Mouse (Mus musculus) c-Kit-positive CD71-positive TER-119-negative erythroid progenitor cells, embryonic 14.5 days (primary cell): Measurements from ENCODE around the gene Igsf3.
A peak's percentile ranks its signal among the peaks of the same experiment; 100 is the strongest.

ENCODE experiments used
- DNase-seq: peaks from one replicate; pipeline ENCODE4 v3.0.0-alpha.2; 2013; ENCODE audit warnings: low read depth

Igsf3 gene

DNA sequence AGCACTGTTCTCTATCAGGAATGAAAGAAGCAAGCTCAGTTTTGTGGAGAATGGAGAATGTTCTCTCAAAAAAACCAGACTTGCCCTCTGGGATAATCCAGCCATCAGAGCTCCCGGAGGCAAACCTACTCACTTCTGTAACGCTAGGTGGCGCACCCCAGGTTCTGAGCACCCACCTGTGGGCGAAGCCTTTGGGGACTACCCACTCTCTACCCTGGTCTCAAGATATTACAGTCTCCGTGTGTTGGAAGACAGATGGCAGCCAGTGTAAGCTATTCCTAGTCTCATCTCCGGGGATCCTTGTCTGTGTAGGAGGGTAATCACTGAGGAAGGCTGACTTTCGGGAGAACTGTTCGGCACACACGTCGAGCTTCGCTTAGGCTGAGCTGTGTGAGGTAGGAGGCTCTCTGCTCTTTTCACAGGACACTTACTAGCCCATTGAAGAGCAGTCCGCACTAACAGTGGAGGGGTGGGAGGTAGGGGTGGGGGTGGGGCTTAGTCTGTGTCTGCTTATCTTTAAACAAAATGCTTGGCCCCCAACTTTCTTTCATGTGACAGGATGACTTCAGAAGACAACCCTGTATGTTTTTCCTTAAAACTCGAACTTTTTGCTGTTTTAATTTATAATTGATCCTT is 4.4 kb upstream of the Igsf3 start:
- peak; percentile 77 for DNase-seq

DNA sequence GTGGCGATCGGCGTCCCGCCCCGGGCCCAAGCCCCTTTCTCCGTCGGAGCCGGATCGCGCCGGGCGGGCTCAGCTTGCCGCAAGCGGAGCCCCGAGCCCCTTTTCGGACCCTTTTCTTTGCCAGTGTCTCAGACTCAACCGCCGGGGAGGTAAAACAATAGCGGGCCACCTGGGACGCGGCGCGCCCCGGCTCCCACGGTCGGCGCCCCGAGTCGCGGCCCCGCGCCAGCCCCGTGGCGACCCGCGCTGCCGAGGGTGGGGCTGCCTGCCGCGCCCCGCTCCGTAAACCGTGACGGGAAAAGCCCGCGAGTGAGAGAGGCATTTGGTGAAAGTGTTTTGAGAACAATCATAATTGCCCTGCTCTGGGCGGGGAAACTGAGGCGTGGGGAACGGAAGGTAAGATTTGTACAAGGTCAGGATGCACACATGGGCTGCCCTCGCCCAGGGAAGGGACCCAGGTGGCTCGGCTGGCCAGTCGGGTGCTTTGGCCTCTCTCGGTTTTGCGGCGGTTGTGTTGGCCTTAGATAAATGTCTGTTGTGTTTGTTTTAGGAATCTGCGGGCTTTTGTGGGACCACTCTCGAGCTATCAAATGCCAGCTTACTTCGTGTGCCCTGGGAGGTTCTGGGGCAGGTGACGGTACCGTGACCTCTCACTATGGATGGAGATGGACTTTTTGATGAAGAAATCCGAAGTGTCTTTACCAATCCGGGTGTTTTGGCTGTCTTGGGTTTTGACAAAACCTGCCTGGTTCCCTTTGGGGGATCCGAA is 557 bp downstream of the Igsf3 start:
- DNase-seq: no peak

DNA sequence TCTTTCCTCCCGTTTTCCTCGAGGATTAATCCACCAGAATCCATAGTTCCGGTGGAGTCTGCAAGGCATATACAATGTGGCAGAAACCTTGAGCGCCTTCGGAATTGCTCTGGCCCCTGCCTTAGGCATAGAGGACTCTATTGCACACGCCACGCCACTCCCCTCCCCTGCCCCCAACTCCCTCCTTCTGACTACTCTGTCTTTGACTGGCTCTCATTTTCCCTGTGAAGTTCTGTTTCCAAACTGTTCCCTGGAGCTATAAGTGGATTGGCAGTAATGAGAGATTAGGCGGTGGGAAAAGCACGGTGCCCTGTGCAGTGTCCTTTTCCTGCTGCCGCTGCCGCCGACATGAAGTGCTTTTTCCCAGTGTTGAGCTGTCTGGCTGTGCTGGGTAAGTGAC is 1.2 kb downstream of the Igsf3 start:
- DNase-seq: no peak

DNA sequence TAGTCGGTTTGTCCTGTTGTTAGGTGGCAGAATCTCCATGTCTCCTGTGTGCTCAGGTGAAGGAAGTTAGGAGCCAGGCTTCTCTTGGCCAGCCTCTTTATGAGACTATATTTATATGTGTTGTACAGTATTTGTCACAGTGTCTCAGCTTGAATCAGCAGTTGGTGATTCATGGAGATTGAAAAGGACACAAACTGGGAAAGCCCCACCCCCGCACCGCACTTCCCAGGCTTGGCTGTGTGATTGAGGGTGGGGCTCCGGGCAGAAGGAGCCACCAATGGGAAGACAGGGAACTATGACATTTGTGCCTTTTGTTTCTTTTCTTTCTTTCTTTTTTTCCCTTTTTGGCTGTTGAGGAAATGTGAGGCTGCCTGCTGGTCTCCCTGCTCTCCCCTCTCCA is 2.9 kb downstream of the Igsf3 start:
- DNase-seq: no peak

DNA sequence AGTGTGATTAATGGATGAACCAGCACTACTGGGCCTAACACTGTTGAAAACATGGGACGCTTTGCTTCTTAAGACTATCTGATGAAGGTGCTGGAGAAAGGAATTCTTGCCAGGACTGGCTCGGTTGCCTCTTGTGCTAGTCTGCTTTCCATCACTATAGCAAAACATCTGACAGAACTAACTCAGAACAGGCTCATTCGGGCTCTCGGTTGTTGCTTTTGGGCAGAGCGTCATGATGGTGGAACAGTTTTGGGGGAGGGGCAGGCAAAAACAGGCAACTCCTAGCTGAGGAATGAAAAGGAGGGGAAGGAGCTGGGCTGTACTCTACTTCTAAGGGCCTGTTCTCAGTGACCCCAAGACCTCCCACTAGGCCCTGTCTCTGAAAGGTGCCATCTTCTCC is 4.8 kb downstream of the Igsf3 start:
- DNase-seq: no peak

DNA sequence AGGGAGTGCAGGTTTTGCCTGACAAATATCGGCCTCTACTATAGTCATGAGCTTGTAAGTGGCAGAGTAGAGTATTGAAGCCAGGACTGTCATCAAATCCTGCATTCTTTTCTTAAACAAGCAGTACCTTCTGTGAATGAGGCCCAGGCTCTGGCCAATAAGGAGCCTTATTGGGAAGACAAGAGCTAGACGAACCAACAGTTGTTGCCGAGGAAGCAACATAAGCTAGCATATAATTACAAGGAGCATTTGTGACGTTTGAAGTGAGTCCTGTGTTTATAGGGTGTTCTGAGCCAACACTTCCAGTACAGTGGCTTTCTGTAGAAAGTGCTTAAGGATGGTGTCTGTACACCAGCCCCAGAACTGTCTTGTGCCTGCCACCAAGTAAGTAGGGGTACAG is 5.9 kb downstream of the Igsf3 start:
- DNase-seq: no peak

DNA sequence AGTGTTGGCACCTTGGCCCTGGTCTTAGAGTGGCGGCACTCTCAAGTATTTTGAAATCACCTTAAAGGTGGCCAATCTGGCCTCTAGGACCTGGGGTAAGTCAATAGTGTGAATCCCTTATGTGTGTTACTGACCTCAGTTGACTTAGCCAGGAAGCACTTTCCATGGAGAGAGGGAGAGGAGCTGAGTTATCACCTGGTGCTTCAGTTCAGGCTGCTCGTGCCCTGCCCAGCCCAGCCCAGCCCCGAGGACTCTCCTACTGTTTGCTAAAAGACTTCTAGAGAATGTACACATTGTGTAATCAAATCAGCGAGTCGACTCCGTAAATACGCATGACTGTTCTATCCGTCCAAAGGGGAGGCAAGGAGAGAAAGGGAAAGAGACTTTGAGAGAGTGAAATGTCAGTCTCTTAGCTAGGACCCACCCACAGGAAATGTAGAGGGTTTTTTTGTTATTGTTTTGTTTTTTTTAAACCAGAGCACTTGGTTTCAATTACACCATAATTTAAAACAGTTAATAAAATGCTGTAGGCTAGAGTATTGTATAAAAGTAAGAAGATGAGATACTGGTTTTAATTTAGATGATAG is 9.6 kb downstream of the Igsf3 start:
- no peak for DNase-seq

DNA sequence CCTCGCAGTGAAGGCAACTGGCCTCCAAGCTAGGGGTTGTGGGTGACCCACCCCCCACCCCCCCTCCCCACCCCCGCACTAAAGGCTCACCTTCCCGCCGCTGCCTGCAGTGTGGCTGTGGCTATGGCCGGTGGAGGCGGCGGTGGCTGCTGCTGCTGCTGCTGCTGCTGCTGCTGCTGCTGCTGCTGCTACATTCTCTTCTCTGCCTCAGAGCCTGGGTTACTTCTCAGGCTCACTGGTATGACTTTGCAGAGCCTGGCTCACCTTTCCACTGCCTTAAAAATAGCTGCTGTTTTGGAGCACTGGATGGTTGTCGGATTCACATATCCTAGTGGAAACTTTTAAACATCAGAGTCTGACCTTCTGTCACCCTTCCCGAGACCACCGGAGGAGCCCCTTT is 11.0 kb downstream of the Igsf3 start:
- no peak for DNase-seq

DNA sequence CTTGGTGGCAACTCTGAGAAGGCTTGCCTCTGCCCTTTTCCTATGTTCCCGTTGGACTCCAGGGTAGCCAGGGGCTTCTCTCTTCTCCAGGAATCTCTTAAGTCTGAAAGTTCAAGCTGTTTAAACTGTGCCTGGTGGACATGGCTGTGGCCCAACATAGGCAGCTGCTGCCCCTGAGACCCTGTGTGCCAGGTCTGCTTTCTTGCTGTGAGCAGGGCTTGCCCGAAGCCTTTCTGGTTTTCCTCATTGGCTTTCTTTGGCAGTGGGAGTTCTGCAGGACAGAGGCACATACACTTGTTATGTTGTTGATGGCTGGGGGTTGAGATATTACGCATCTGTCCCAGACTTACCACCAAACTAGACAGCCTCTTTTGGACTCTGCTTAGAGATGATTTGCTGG is 12.7 kb downstream of the Igsf3 start:
- no peak for DNase-seq

DNA sequence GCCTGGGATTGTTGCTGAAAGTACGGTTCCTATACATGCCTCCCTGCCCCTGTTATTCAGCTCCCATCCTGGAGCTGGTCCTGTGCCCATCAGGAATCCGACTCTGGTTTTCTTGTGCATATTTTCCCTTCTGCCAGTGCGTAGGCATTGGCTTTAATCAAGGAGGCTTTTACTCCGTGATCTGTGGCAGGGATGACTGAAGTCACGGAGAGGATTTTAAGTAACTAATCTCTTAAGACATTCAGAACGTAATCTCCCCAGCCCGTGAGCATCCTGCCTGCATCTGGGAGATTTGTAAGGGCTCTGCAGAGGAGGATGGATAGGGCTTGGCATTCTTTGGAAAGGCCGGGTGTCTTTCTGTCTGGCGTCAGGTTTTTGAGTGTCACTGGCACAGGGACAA is 13.6 kb downstream of the Igsf3 start:
- no peak for DNase-seq

DNA sequence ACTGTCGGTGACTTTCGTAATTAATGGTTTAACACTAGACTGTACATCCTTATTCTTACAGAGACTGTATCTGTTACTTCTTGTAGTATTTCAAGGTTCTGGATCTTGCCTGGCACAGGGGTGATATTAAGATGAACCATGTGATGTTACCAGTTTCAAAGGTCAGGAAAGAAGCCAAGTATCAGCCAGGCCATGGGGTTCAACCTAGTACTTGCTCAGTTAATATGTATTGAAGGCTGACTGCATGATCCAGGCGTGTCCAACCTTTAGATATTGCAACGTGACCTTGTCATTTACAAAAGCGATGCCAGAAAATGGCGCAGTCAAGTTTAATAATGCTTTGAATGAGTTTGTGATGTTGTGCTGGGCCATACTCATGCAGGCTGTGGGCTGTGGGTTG is 15.1 kb downstream of the Igsf3 start:
- no peak for DNase-seq

DNA sequence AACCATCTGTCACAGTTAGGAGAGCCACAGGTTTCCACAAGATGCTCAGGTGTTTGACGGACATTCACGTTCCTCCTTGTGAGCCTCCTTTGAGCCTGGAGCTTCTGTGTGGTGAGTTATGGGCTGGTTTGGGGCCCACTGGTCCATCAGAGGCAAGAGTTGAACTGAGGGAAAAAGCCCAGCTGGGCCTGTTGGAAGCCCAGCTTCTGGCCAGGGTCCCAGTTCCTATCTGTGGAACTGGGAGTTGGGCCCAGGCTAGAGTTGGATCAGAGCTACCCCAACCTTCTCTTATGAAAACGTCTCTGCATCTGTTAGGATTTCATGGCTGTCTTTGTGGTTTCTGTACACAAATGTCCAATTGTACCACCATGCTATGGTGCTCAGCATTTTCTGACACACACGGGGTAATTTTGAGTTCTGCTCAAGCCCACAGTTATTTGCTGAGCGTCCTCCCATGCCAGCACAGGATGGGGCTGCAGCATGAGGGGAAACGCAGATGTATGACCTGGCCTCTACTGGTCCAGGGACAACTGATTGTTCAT is 16.3 kb downstream of the Igsf3 start:
- DNase-seq: no peak

DNA sequence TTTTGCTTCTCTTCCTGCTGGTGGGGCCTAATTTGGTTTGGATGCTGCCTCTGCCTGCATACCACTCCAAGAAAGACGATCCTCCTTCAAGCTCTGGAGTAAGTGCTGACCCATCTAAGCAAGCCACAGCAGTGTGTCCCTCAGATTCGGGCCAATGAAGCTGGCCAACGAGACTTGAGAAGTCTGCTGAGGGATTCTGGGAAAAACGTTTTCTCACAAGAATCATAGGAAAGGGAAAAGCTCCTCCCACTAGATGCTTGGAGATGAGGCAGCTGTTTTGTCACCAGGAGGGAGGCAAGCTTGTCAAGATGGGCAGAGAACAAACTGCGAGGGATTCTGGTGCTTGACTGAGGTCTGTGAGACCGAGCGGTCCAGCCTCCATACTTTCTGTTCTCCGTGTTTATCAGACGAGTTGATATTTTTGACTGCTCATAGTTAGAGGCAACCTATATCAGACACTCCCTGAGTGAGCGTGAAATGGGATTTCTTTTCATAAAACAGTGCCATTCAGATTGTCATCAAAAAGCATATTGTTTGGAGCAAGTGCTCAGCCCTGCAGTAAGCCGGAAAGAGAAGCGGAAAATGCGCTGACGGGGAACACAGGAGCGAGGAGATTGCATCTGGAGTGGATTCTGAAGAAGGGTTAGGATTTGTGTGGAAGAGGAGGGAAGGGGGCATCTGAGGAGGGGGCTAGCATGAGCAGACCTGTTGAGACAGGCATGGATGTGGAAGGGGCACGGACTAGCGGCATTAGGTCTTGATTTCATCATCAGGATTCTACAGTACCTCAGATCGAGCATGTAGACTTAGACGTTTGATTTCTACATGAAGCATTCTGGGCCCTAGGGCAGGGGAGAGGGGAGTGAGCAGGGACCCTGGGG is 17.0 kb downstream of the Igsf3 start:
- DNase-seq: no peak

DNA sequence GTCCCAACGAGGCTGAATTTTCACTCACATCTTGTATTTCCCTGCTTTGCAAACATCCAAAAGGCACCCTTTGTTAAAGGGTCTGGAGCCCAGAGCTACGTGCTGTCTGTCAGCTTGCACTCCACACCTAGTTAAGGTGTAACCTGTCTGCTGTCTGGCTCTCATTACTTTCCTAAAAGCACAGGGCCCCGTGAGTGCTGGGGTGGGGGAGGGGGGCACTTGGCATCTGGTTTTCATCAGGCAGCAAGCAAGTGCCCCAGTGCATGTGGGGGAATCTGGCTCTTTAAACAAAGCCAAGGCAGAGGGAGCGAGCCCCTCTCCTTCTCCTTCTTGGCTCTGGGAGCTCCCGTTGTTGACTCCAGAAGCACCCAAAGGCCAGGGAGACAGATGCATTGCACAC is 18.5 kb downstream of the Igsf3 start:
- no peak for DNase-seq

DNA sequence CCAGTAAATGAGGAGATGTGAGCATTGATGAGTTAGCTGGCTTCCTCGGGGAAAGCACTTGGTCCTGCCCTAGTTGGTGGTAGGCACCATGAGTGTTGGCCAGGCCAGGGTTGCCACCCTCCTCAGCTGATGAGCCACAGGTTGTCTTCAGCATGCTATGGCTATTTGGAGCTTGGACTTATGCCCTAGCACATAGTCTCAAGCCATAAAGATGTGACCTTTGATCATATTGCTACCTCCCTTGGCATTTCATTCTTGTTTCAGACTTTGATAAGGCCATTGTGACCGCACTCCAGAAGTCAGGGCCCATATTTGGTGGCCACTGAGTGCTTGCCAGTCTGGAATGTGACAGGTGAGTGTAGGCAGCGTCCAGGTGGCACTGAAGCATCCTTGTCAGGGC is 19.2 kb downstream of the Igsf3 start:
- no peak for DNase-seq

DNA sequence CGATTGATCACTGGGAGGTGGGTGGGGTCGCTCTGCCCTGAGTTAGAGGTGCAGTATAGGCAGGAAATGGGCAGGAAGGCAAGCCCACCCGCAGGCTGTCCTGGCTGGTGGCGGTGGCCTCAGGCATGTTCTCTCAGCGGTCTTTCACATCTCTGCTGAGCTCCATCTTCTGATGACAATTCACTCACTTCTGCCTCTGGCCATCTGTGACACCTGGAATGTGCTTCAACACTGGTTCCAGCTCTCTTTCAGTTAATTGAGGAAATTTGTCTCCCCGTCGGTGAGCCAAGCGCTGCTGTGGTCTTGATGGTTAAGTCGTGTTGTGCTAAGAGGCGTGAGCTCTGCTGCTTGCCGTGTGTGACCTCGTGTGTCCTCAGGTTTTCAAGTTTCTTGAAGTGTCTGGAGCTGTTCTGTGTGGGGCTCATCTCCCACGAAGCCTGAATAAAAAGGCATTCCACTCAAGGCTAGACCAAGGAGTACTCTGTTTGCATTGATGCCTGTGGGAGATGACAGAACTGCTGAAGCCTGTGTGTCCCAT is 19.9 kb downstream of the Igsf3 start:
- no peak for DNase-seq

DNA sequence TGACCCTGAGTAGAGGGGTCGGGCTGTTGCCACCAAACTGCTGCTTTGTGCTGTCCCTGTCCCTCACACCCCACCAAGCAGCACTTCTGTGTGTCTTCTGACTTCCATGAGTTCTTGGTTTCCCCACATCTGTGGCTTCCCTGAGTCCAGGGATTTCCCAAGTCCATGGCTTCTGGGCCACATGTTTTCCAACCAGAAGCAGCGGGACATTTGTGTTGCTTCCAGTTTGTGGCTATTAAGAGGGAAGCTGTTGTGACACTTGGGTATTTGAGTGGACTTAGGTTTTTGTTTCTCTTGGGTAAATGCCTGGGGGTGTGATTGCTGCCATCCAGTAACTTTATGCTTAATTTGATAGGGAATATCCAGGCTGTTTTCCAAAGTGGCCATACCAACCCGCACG is 20.5 kb downstream of the Igsf3 start:
- no peak for DNase-seq

DNA sequence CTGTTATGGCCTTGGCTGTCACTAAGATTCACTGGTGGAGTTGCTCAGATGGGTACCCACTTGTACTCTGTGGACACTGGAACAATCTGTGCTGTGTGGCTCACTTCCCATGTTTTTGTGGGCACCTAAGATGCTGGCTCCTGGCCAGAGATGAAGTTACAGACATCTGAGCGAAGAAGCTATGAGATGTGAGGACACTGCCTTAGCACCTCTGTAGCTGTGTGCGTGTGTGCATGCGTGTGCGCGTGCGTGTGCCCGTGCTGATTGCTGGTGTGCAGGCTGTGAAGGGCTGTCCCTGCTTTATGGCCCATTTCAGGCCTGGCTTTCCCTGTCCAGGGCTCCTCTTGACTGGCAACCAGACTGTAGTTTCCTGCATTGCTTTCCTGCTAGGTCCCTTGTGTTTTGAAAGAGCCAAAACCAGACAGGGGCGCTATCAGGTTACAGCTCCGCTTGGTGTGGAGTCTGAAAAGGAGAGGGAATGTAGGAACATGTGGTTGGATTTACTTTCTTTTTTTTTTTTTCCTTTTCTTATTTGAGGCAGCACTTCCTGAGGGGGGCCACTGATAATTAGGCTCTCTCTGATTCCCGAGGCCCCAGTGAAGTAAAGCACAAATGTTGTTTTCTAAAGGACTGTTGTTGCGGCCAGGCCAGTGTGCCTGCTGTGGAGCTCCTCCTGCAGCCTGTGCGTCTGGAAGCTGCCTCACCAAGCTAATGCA is 21.3 kb downstream of the Igsf3 start:
- no peak for DNase-seq

DNA sequence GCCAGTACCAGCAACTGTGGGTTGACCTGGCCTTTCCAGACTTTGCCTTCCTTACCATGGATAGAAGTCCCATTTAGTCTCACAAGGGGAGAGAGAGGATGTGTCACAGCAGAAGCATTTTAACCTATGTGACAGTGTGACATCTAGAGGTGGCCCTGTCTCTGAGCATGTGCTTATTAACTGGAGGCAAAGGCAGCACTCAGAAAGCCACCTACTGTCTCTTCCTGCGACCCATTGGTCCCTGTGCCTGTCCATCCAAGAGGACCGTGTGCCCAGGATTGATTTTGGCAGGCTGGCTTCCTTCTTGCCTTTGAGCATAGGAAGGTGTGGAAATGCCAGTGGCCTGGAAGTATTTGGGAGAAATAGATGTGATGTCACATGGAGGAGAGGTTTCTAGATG is 22.0 kb downstream of the Igsf3 start:
- no peak for DNase-seq

DNA sequence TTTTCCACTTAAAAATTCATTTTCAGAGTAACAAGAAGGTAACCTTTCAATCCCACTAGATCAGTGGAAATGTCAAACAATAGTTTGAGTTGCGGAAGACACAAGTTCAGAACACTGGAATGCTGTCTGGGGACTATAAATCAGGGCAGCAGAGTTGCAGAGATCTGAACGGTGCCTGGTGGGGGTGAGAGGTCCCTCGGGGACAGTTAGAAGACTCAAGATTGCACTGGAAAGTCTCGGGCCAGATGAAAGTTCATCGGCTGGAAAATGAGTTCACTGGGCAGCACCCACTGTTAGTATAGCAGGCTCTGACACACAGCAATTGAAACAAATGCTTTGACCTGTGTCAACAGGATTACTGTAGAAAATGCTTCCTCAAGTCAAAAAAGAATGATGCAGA is 24.6 kb downstream of the Igsf3 start:
- no peak for DNase-seq

DNA sequence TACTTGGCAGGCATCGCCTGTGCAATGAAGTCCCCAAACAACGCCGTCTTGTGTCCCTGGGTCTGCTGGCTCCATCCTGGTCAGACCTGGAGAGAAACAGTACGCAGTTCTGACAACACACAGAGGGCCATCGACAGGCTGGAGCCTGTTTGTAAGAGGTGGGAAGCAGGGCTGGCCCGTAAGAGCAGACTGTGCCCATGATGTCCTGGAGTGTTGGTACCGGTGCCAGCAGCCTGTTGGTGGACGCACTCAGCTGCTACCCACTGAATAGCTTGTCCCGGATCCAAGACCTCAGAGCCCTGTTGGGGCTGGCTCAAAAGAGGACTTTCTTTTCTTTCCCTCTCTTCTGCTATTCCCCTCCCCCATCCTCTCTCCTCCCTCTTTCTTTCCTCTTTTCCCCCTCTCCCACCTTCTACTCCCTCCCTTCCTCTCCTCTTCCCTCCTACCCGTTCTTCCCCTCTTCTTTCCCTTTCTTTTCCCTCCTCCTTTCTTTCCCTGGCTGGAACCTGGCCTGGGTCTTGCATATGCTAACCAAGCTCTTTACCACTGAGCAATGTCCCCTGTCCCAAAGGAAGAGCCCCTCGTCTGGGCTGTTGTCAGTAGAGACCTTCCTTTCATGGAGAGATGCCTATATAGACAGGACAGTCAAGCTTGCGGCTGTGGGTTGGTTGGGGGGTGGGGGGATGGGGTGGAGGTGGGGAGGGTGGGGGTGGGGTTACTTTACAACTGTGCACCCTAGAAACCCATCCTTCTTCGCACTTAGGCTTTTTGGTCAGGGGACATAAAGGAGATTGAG is 27.9 kb downstream of the Igsf3 start:
- no peak for DNase-seq
